In genomic region chr7:46606391-46607030, GRCm38 (mm10) we compare ENCODE assay signal across 1 mouse cellular context.
TF ChIP-seq lines count a peak whose summit lies in the region.

No protein-coding gene starts in this region.

TF ChIP-seq in CH12.LX, 34 proteins besides CTCF, POLR2A, EP300 and RAD21 (continued from another document):
- TF ChIP-seq TBP (conservative IDR thresholded peaks at IDR 0.05; ENCODE audit: low read depth, low read length) (no peak), JUN (IDR thresholded peaks at IDR 0.05; ENCODE audit: insufficient read depth, low read depth, low read length) (no peak), CHD2 (IDR thresholded peaks at IDR 0.05; ENCODE audit: low read length) (no peak), NELFE (IDR thresholded peaks at IDR 0.05; ENCODE audit: low read depth, low read length) (peak; percentile 59; the same call in 1 of the 2 replicates)
